Mouse (Mus musculus) ES-Bruce4 (cell line): ENCODE data around the gene Slc9a9. TPM values are rescaled to one million over a fixed set of nuclear protein-coding genes. Genes with fewer than 3 reads are reported as not detected.

Experiments used
- H3K27ac ChIP-seq: 2 replicates; pipeline ENCODE4 v1.5.1; 2012; ENCODE audit warnings: low read length, inconsistent platforms; ENCODE audit not compliant: insufficient read depth
- H3K27me3 ChIP-seq: 2 replicates; pipeline ENCODE4 v1.6.1; 2012; ENCODE audit warnings: mild to moderate bottlenecking, low read length, inconsistent platforms; ENCODE audit not compliant: control insufficient read depth, poor library complexity, insufficient read depth, severe bottlenecking
- H3K36me3 ChIP-seq: 2 replicates; pipeline ENCODE4 v1.6.1; 2012; ENCODE audit warnings: inconsistent platforms, mild to moderate bottlenecking, low read length, moderate library complexity; ENCODE audit not compliant: control insufficient read depth, poor library complexity, insufficient read depth, severe bottlenecking
- H3K4me1 ChIP-seq: one replicate; pipeline ENCODE4 v1.8.1; 2011; ENCODE audit warnings: low read length; ENCODE audit not compliant: control insufficient read depth, insufficient read depth
- H3K4me3 ChIP-seq: 2 replicates; pipeline ENCODE4 v1.5.1; 2011; ENCODE audit warnings: low read depth, mild to moderate bottlenecking, low read length
- H3K9ac ChIP-seq: 2 replicates; pipeline ENCODE4 v1.6.1; 2012; ENCODE audit warnings: low read depth, mild to moderate bottlenecking, inconsistent platforms; ENCODE audit not compliant: poor library complexity, severe bottlenecking
- H3K9me3 ChIP-seq: replicated peaks from 2 replicates; pipeline ENCODE4 v1.6.1; 2012; ENCODE audit warnings: mild to moderate bottlenecking, low read length, inconsistent platforms; ENCODE audit not compliant: control insufficient read depth, poor library complexity, insufficient read depth, severe bottlenecking
- CTCF ChIP-seq: IDR thresholded peaks from one replicate; pipeline ENCODE4 v1.8.1; 2011; ENCODE audit warnings: low read depth, low read length
- EP300 ChIP-seq: IDR thresholded peaks from 2 replicates; pipeline ENCODE4 v1.6.1; 2011; ENCODE audit warnings: low read depth, low read length; ENCODE audit not compliant: insufficient read depth
- POLR2A ChIP-seq: IDR thresholded peaks from one replicate; pipeline ENCODE4 v1.8.1; 2011; ENCODE audit warnings: low read length; ENCODE audit not compliant: insufficient read depth
- polyA plus RNA-seq: library from polyadenylated mRNA; stranded (reverse); fragments of >200 nt; gene quantifications from 2 replicates; pipeline ENCODE4 v1.2.4, GENCODE M21; 2011; ENCODE audit warnings: low read depth; ENCODE audit not compliant: missing spikeins, insufficient read depth, insufficient read length

The Slc9a9 gene
- polyA plus RNA-seq, 1 experiment: not detected

- no peaks in the 10 kb centered on the region for H3K27me3 ChIP-seq
- no peaks in the 10 kb centered on the region for H3K36me3 ChIP-seq
- TF ChIP-seq CTCF (no peak), POLR2A (no peak), EP300 (no peak)
- H3K4me1 ChIP-seq: no peaks in the 10 kb centered on the region
- H3K27ac ChIP-seq: no peak overlapping the region
- H3K4me3 ChIP-seq: no peak overlapping the region
- H3K9ac ChIP-seq: no peak overlapping the region
- H3K9me3 ChIP-seq: no peaks in the 10 kb centered on the region
Observed at GRCm38 (mm10) chr9:94895882-94896281, 226.2 kb downstream of the Slc9a9 start.

- Histone ChIP-seq H3K4me3 (no peak overlapping the region), H3K4me1 (no peaks in the 10 kb centered on the region), H3K27ac (no peak overlapping the region), H3K9me3 (no peaks in the 10 kb centered on the region), H3K36me3 (no peaks in the 10 kb centered on the region), H3K27me3 (no peaks in the 10 kb centered on the region), H3K9ac (no peak overlapping the region)
- TF ChIP-seq POLR2A (no peak), CTCF (no peak), EP300 (no peak)
Observed at GRCm38 (mm10) chr9:94904180-94904579, 234.5 kb downstream of the Slc9a9 start.

- H3K9me3 ChIP-seq: no peaks in the 10 kb centered on the region
- H3K27ac ChIP-seq: no peak overlapping the region
- H3K9ac ChIP-seq: no peak overlapping the region
- no peaks in the 10 kb centered on the region for H3K27me3 ChIP-seq
- no peaks in the 10 kb centered on the region for H3K36me3 ChIP-seq
- TF ChIP-seq EP300 (no peak), POLR2A (no peak), CTCF (no peak)
- no peak overlapping the region for H3K4me3 ChIP-seq
- no peaks in the 10 kb centered on the region for H3K4me1 ChIP-seq
Observed at GRCm38 (mm10) chr9:94907020-94907610, 237.4 kb downstream of the Slc9a9 start.

GRCm38 (mm10) chr9:94912071-94912470 lies 242.4 kb downstream of the Slc9a9 start:
- no peak overlapping the region for H3K9ac ChIP-seq
- no peak overlapping the region for H3K27ac ChIP-seq
- no peaks in the 10 kb centered on the region for H3K4me1 ChIP-seq
- no peak for TF ChIP-seq POLR2A
- no peak for TF ChIP-seq EP300
- no peak for TF ChIP-seq CTCF
- no peaks in the 10 kb centered on the region for H3K9me3 ChIP-seq
- no peaks in the 10 kb centered on the region for H3K27me3 ChIP-seq
- H3K4me3 ChIP-seq: no peak overlapping the region
- H3K36me3 ChIP-seq: no peaks in the 10 kb centered on the region

- TF ChIP-seq CTCF: no peak
- no peak for TF ChIP-seq POLR2A
- TF ChIP-seq EP300: no peak
- Histone ChIP-seq H3K4me1 (no peaks in the 10 kb centered on the region), H3K9ac (no peak overlapping the region), H3K36me3 (no peaks in the 10 kb centered on the region), H3K9me3 (no peaks in the 10 kb centered on the region), H3K4me3 (no peak overlapping the region), H3K27ac (no peak overlapping the region), H3K27me3 (no peaks in the 10 kb centered on the region)
Observed at GRCm38 (mm10) chr9:94922062-94922461, 252.4 kb downstream of the Slc9a9 start.

- Histone ChIP-seq H3K9ac (no peak overlapping the region), H3K9me3 (no peaks in the 10 kb centered on the region), H3K4me3 (no peak overlapping the region), H3K27ac (no peak overlapping the region), H3K4me1 (no peaks in the 10 kb centered on the region), H3K36me3 (no peaks in the 10 kb centered on the region), H3K27me3 (no peaks in the 10 kb centered on the region)
- TF ChIP-seq CTCF (no peak), POLR2A (no peak), EP300 (no peak)
Observed at GRCm38 (mm10) chr9:94925845-94926244, 256.1 kb downstream of the Slc9a9 start.
